Mouse (Mus musculus) liver, adult 2 months (tissue): ENCODE results near the gene 2510039O18Rik.

Source experiments
- CTCF ChIP-seq: fragments of 200-500 bp; IDR thresholded peaks from 2 replicates; pipeline ENCODE4 v1.5.1; 2011; ENCODE audit warnings: low read depth, low read length, control low read depth
- POLR2A ChIP-seq: fragments of 200-500 bp; IDR thresholded peaks from 2 replicates; pipeline ENCODE4 v1.6.1; 2011; ENCODE audit warnings: low read length, control low read depth; ENCODE audit not compliant: insufficient read depth; ENCODE audit errors: extremely low read depth

GRCm38 (mm10) chr4:147978391-147978790 lies 37.7 kb downstream of the 2510039O18Rik start:
- TF ChIP-seq CTCF (no peak), POLR2A (no peak)
